Mouse (Mus musculus): ENCODE results near the gene Dync1i2.
A peak's percentile ranks its signal among the peaks of the same experiment; 100 is the strongest.

Dync1i2 gene

DNA sequence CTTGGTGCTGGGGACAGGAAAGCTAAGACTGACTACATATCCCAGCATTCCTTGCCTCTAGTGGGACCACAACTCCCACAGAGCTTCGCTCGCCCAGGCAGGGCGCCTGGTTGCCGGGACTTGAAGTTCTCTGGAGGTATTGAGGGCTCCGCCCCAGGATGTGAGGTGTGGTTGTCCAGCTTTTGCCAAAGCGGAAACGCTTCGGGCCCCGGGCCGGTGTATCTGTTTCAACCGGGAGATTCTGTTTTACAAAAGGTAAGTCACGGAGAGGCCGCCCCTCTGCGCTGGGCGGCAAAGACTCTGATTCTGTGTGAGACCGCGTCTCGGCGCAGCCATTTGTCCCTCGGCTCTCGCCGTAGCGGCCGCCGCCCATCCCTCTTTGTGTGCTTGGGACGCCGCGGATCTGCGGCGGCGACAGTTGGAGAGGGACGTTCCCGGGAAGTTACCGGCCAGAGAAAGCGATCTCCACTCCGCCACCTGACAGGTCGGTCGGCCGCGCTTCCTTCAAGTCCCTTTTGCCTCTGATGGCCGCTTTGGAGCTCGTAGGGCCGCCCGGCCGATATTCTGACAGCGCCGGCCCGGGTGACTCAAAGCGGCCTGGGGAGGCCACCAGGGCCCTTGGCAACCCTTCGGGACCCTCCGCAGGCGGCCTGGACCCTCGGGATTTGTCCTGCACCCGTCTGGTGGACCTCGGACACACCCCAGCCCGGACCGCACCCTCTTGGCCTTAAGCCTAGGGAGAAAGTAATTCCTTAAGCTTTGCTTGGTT is at the start of gene Dync1i2:
TSS of gene Dync1i2 (plus strand) at position 116 of the 769 bp plus-strand sequence.
- peak; percentile 96 for DNase-seq

DNA sequence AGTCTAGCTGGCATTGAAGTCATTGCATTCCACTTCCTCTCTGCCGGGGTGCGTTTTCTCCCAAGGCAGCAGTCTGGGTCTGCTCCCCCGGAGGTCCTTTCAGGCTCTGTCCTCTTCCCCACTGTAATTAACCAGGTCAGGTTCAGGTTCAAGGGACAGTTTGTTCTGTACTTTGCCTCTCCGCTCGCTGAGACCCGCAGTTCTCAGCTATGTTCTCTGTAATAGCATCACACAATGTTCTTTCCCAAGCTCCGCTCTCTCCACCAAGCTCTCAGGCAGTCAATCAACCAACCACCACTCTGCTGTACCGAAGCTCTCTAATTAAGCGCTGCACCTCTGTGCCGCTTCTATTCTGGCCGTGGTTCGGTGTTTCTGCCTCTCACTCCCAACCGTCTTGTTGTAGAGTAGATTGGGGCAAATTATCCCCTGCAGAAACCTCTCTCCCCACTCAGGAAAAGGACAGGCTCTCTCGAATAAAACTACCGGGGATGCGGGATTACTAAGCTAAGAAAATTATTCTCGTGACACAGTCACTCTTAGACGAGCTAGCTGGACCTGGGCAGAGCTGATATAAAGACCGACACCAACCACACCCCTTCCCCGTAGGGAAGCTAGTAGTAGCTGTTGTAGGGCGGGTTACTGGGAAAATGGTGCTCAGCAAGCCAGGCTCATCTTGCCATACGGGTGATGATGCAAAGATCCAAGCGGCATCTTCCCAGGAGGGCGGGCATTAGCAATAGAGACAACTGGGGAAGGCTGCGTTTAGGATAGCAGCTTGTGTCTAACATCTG is 48.5 kb upstream of the Dync1i2 start:
- no peak for DNase-seq

DNA sequence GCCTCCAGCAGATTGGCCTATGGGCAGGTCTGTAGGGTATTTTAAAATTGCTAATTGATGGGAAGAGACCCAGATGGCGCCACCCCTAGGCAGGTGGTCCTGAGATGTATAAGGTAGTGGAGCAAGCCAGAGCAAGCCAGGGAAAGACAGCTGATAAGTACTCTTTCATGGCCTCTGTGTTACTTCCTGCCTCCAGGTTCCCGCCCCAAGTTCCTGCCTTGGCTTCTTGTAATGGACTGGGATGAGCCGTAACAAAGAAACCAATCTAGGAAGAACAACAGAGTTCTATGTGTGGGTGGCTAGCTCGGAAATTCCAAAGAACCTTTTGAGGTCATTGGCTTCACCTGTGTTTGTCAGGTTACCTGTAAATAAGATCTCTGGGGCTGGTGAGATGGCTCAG is 44.3 kb upstream of the Dync1i2 start:
- DNase-seq: no peak

DNA sequence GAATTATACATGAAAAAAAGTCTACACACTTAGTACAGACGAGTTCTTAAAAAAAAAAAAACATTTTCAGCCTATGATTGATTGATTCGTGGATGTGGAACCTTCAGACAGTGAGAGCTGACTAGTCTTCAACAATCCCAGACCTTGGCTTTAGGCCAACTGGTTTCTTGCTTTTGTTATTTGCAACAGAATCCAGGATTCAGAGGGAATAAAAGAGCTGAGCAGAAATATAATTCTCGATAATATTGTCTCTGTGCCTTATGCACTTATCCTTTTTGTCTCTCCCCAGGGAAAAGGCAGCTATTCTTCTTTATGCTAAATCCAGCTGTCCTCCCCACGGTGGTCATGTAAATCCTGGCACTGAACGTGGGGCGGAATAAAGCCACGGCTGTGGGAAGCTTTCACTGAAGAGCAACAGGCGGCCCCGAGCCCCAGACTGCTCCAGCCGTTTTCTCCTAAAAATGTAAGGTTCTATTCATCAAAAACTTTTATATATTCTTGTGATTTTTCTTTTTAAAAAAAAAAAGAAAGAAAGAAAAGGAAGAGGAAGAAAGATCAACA is 43.0 kb upstream of the Dync1i2 start:
- DNase-seq: no peak

DNA sequence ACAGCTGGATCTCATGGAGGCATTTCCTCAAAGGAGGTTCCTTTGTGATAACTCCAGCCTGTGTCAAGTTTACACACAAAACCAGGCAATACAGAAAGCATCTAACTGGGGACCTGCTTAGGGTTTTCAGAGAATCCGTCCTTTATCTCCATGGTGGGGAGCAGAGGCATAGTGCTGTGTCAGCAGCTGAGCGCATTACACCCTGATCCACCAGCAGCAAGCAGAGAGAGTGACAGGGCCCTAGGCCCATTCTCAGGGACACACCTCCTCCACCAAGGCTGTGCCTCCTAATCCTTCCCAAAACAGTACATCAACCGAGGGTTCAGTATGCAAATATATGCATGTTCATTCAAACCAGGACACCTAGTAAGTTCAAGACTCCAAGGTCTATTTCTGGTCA is 38.5 kb upstream of the Dync1i2 start:
- DNase-seq: no peak

DNA sequence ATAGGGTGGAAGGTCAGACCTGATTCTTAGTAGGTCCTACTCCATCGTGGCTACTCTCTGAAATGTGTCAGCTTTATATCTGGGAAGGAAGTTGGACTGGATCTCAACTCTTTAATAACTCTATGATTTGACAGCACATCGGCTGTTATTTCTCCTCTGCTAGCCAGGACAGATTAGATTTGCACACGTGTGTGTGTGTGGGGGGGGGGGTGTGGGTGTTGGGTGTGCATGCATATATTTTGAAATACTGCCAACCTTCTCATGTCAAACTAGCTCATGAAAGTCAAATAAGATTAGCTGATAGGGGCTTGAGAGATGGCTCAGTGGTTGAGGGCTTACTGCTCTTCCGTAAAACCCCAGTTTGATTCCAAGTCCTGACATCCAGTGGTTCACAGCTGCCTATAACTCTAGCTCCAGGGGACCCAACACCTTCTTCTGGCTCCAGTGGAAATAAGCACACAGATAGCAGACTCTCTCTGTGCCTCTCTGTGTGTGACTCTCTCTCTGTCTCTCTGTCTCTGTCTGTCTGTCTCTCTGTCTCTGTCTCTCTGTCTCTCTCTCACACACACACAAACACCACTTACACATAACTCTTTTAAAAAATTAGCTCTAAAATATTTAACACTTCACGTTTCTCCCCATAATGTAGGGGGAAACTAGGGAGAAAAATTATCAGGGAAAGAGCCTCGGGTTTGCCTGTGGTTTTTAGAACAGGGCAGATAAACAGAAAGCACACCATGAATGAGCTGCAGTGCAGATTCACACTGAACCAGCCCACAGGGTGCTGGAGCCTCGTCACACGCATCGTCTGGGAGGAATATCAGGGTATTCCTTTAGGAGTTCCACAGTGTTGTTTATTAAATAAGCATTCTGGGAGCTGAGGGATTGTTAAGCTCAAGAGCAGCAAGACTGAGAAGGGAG is 34.9 kb upstream of the Dync1i2 start:
- no peak for DNase-seq

DNA sequence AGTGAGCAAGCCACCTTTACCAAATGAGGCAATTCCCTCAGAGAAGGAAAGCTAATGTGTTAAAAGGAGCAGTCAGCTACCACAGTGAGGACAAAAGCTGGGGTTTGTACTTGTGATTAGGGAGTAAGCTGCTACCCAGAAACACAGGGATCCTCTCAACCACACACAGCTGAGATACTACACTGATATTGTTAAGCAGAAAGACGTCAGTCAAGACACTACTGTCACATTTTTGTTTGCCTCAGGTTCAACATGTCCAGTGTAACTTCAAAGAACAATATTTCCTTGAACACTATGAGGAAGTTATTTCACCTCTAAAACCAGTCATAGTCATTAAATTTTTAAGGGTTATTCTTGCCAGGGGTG is 34.3 kb upstream of the Dync1i2 start:
- DNase-seq: no peak

DNA sequence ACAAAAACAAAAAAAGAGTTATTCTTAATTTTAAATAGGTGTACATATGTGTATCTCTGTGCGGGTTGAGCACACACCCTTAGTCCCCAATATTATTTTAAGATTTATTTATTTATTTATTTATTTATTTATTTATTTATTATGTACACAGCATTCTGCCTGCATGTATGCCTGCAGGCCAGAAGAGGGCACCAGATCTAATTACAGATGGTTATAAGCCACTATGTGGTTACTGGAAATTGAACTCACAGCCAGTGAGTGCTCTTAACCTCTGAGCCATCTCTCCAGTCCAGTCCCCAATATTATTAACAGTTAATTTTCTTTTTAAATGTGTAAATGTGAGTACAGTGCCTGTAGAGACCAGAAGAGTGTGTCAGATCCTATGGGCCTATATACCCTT is 33.7 kb upstream of the Dync1i2 start:
- DNase-seq: no peak

DNA sequence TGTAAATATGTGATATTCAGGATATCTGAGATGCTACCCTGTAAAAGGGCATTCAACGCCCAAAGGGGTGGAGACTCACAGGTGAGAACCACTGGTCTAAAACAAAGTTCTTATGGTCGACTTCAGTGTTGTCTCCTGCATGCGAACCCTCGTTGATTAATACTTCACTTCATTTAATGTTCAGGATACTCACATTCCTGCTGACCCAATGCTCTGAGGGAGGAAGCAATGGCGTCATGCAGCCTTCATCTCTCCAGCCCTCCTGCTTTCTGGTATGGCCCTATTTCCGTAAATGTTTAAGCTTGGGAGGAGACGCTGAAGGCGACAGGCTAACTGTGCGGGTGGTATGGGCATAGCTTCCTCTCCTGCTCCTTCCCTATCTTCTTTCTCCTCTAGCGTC is 31.8 kb upstream of the Dync1i2 start:
- DNase-seq: no peak

DNA sequence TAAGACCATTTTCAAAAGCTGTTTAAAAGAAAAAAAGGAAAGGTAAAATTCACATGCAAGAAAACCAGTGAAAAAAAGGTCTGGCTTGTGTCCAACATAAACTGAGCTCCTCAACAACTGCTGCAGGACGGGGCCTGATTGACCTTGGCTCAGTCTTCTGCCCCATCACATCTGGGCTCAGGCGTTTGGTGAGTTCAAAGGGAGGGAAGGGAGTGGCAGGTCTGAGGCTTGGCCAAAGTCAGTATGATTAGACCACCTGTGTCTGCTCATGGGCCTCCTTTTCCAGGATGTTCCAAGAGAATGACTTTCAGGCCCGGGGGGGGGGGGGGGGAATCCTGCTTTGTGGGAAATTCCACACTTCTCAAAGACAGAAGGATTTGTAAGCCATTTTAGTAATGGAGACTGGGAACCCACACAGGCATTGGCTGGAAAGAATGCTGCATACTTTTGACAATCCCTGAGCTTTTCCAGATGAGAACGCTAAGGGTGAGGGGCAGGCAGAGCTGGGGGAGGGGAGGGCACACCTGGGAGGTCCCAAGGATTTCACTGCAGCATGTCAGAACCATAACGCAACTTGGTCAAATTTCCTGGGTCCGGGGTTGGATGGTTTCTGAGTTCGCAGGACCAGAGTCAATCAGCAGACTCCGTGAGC is 30.8 kb upstream of the Dync1i2 start:
- DNase-seq: no peak

DNA sequence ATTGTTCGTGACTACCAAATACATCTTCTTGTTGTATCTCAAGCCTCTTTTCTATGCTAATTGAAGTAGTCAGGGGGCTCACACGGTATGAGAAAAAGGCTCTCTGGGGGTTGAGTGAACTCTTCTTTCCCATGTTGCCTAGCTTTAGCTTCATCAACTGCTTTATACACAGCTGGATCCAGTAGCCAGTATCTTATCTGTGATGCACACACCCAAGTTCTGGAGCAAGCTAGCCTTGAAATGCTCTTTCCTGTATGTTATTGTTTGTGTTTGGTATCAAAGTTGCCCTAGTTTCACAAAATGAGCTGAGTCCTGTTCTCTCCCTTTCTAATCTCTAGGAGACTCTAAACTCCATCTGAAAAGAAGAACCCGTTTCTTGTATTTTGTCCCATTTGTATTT is 23.6 kb upstream of the Dync1i2 start:
- DNase-seq: no peak

DNA sequence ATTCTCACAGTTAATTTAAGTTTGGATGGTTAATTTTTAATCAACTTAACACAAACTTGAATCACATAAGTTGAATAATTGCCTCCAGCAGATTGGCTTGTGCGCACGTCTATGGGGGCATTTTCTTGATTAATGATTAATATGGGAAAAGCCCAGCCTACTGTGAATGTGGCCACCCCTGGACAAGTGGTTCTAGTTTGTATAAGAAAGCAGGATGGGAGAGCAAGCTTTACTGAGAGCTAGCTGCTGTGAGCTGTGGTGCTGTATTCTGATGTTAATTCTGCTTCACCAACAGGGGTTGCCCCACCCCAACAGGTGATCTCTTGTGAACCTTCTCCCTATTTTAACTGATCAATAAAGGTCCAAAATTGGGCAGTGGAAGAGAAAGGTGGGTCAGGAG is 22.6 kb upstream of the Dync1i2 start:
- no peak for DNase-seq

DNA sequence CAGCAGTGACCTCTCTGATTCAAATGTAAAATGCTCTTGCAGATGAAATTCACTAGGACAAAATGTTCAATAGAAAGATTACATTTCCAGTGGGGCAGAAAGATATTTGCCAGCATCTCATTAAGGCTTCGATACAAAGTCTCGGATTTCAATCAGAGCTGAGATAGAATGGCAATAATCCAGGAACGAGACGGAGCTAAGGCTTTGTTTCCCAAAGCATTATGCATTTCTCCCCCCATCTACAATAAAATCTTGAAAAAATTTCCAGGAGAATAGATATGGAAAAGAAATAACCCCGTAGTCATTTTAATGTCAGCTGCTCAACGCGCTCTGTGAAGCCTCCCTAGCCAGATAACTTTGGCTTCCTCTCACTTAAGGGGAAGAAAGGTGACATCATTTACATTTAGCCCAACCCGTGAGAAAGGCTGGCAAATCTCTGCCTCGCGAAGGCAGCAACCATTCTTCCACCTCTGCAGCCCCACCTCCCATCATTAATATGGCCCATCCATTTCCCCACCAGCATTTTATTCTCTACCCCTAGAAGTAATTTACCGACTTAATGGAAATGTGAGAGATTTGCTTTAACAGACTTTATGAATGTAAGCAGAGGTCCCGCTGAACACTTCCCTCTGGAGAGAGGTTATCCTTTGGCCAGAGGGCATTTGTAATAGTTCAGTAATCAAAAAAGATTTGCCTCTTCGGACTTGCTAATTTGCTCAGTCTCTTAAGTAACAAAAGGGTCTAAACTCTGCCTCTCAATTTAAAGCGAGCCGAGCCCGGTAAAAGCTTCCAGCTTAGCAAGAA is 19.9 kb upstream of the Dync1i2 start:
- DNase-seq: no peak

DNA sequence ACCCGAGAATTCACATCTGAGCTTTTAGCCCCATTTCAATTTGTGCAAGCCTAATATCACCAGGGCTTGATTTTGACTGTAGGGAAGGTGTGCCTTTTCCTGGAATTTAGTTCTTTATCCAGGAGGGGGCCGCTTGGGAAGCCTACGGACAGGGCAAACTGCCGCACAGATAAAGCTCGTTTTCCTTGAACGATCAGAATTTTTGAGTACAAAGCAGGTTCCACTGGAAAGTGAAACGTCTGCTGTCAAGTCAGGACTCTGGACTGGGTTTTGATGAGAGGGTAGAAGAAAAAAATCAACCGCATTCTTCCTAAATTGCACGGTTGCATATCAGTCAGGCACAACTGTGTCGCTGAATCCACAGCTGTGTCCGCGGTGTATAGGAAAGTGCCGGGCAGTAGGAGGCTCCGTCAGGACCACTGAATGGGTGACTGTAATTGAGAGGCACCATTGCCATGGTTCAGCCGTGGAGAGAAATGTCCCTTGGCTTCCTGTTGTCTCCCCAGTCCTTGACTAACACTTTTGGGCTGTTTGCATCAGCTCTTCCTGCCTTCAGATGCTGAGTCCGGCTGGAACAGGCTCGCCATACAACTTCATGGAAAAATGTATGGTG is 19.2 kb upstream of the Dync1i2 start:
- DNase-seq: no peak

DNA sequence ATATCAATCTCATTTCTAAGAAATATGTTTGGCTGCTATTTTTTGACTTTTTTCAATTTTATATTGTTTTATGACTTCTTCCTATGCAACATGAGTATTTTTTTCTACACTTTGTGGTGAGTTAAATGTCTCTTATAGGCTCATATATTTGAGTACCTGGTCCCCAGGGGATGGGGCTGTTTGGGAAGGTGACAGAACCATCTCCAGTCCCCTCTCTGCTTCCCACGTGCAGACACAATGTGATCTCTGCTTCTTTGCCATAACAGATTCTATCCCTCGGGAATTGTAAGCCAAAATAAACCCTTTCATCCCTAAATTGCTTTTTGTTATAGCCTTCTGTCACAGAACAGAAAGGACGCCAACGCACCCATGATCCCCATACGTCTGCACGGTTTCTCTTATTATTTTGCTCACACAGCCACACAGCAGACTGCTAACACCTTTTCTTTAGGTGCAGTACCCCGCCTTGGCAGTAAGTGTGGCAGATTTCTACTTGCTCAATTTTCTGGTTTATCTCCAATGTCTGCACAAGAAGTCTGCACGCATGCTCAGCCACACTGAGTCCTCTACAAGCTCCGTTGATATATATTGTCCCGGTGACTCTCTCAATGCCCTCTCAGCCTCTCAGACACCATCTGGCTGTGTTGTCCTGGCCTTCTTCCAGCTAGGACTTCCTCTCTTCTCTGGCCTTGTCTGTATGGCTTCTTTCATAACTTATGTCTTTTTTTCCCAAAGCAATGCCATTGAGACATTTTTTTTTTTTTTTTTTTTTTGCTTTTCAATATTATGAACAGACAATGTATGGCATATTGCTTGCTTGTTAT is 17.2 kb upstream of the Dync1i2 start:
- no peak for DNase-seq

DNA sequence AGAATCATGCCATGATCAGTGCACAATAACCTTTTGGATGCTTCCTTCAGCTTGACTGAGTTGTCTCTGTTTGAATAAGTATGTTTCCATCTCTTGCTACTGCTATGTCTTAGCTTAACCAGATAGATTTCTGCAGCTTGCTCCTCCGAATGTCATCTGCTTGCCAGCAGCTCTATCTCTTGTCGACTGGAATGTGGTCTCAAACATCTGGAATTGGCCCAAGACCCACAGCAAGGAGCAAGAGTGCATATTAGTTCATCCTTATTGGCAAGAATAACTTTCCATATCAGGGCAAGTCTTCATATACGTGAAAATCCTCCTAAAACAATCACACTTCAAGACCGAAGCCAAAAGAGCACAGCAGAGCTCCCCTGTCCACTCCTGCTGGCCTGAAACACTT is 14.6 kb upstream of the Dync1i2 start:
- no peak for DNase-seq

DNA sequence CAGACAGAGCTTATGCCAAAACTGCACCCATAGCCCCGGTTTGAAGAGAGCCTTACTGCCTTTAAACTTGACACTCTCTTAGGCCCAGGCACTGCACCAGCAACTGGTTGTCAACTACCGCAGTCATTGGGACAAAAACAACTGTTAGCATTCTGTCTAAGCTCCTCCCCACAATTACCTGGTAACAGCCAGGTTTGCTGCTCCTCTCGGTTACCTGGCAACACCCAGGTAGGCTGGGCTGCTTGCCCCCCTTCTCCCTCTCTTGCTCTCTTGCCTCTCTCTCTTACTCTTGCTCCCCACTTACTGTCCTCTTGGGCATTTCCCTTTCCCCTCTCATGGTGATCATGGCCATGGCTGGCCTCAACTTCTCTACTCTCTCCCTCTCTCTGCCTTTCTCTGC is 12.6 kb upstream of the Dync1i2 start:
- DNase-seq: no peak

DNA sequence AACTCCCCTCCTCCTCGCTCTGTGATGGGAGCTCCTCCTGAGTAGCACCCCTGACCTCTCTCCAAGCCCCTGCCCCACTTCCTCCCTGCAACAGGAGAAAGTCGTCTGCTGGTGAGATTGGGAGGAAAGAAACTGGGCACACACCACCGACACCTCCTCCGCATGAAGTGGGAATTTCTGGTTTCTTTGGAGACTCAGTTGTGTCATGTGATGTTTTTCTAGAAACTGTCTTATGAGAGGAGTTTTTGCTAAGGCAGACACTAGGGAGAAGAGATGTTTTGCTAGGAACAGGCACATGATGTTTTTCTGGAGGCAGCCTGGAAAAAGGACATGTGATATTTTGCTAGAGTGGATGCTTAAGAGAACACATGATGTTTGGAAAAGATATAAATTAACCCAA is 11.0 kb upstream of the Dync1i2 start:
- DNase-seq: peak; percentile 11

DNA sequence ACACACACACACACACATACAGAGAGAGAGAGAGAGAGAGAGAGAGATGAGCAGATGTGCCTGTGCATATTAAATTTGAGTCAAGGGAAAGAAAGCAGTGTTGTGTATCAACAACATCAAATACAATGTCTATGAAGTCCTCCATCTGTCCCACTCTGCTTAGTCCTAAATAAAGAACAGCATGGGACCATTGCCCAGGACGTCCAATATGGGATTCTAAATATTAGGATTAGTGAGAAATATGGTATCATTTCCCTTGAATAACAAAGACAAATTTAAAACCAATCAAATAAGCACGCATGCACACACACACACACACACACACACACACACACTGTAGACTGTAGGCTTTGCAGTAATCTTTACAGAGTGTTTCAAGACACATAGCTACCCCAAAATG is 9.6 kb upstream of the Dync1i2 start:
- DNase-seq: no peak

DNA sequence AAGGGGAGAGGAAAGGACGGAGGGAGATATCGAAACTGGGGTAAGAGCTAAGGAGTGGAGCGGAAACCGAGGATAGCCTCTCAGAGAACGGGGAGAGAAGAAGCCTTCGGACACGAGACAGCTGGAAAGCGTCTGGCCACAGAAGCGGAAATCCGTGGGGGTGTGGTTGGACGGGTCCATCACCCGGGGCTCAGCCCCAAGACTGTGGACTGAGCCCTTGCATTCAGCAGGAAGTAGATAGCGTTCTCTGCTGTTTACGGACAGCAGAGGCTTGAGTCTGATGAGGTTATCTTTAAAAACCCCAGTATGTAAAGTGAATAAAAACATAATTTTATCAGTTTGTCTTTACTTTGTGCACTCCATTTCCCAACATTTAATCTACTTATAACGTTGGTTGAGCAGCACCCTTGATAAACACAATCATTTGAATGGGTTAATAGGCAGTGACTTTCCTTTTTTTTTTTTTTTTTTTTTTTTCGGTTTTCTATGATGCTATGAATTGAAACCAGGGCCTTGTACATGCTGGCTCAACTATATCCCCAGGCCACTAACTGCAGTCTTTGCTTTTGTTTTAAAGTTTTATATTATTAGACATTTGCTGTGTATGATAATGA is 7.6 kb upstream of the Dync1i2 start:
- no peak for DNase-seq
